Mouse (Mus musculus) cerebellum, adult 2 months (tissue): ENCODE measurements around the gene Mymx. TPM values are rescaled to one million over a fixed set of nuclear protein-coding genes. Genes with fewer than 3 reads are reported as not detected.
A peak's percentile ranks its signal among the peaks of the same experiment; 100 is the strongest.

Experiments used
- DNase-seq, 2 experiments: peaks; one replicate each; pipeline ENCODE4 v3.0.0; 2021
- H3K27ac ChIP-seq: fragments of 200-500 bp; 2 replicates; pipeline ENCODE4 v1.5.1; 2012; ENCODE audit warnings: low read length, control low read depth, inconsistent platforms; ENCODE audit not compliant: insufficient read depth
- H3K27me3 ChIP-seq: fragments of 200-500 bp; 2 replicates; pipeline ENCODE4 v1.6.1; 2012; ENCODE audit warnings: inconsistent platforms, mild to moderate bottlenecking, low read length, moderate library complexity; ENCODE audit not compliant: control insufficient read depth, insufficient read depth
- H3K4me1 ChIP-seq: fragments of 200-500 bp; 2 replicates; pipeline ENCODE4 v1.6.1; 2011; ENCODE audit warnings: low read length; ENCODE audit not compliant: control insufficient read depth, insufficient read depth
- H3K4me3 ChIP-seq: fragments of 200-500 bp; replicated peaks from 2 replicates; pipeline ENCODE3; 2011; ENCODE audit warnings: mild to moderate bottlenecking, low read depth, low read length, control low read depth; ENCODE audit not compliant: insufficient read depth
- CTCF ChIP-seq: fragments of 200-500 bp; IDR thresholded peaks from 2 replicates; pipeline ENCODE4 v1.5.1; 2011; ENCODE audit warnings: low read depth, mild to moderate bottlenecking, control low read depth, low read length, moderate library complexity, borderline replicate concordance; ENCODE audit not compliant: insufficient read depth
- POLR2A ChIP-seq: fragments of 200-500 bp; IDR thresholded peaks from 2 replicates; pipeline ENCODE4 v1.6.1; 2011; ENCODE audit warnings: low read length, control low read depth, borderline replicate concordance; ENCODE audit not compliant: insufficient read depth
- WGBS: fragments of 180-500 bp; shearing (Covaris S2); methylation state at CpG from one replicate; pipeline ENCODE4 v1.1.7; 2018; 5-methylcytosine and 5-hydroxymethylcytosine counted together
- polyA plus RNA-seq: library from polyadenylated mRNA; depleted of rRNA; stranded (reverse); fragments of >200 nt; gene quantifications from 2 replicates; pipeline ENCODE4 v1.2.3, GENCODE M21; 2012

Mymx gene
- polyA plus RNA-seq, 1 experiment, result not detected

DNA sequence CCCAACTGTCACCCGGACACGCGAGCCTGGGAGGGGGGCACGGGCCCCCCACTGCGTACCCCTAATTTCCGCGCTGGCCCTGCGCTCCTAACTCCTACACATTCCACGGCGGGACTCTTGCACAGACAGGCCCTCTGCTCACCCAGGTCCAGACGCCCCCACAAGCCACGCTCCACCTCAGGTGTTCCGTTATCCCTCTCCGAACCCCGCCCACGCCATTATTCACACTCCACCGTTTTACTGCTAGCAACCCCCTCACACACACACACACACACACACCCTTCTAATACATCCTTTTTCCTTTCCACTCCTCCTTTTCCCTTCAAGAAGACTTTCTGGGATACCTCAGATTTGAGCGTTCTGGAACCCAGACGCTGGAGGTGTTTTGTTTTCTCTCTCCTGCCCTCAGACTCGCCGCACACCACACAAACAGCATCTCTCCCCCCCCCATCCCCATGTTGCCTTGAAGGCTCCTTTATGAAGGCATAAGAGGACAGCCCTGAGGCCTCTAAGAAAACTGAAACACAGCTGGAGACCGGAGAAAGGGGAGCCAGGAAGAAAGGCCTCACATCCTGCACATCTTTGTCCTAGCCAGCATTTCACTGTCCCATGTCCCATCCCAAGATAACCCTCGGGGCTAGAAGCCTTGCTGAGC lies 6.0 kb downstream of the Mymx start:
- 9% methylated on average over 23 of the region's 23 CpGs for WGBS

DNA sequence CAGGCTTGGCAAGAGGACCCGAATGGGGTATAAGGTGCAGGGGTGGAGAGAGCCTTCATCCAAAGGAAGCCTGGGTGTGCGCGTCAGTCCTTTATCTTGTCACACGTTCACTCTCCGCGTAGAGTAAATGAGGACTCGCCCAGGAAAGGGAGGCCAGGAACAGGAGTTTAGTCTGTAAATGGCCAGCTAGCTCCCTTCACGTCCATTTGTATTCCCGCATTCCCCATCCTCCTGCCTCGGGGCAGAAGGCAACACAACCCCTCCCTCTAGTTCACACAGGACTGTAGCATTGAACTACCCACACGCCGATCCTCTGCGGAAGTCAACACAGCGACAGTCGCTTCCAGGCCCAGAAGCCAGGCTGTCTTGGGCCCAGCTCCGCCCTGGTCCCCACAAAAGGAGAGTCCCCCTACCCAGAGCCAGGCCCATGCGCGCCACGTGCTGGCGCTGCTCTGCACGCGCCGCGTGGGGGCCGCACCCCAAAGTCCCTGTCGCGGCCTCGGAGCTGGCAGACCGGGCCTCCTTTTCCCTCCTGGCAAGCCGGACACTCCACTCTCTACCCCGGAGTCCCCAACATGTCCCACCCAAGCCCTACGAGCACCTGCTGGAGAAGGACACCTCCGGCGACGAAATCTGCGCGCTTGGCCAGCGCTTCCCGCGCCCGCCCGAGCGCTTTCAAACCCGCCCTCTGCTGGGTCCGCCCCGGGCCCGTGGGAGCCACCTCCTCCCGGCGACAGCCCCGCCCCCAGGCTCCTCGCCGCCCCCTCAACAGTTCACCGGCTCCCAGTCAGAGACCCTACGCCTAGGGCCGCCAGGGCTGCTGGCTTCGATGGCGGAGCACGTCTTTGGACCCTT lies 6.8 kb downstream of the Mymx start:
- Histone ChIP-seq H3K27ac (peak overlapping the region; percentile 63), H3K27me3 (no peaks in the 10 kb centered on the region), H3K4me1 (peaks cover 47% of the 10 kb centered on the region), H3K4me3 (peak overlapping the region; percentile 76)
- DNase-seq, result peak; percentile 76 to 79
- TF ChIP-seq CTCF, result no peak
- peak; percentile 32; the same call in 1 of the 2 replicates for TF ChIP-seq POLR2A
- WGBS, result 4% methylated on average over 57 of the region's 58 CpGs

More for the DNA sequence above, 6.0 kb downstream of the Mymx start:
- TF ChIP-seq CTCF (no peak), POLR2A (no peak)
- no peak for DNase-seq
- Histone ChIP-seq H3K27ac (peak overlapping the region; percentile 63), H3K4me1 (peaks cover 43% of the 10 kb centered on the region), H3K4me3 (peak overlapping the region; percentile 76), H3K27me3 (no peaks in the 10 kb centered on the region)

DNA sequence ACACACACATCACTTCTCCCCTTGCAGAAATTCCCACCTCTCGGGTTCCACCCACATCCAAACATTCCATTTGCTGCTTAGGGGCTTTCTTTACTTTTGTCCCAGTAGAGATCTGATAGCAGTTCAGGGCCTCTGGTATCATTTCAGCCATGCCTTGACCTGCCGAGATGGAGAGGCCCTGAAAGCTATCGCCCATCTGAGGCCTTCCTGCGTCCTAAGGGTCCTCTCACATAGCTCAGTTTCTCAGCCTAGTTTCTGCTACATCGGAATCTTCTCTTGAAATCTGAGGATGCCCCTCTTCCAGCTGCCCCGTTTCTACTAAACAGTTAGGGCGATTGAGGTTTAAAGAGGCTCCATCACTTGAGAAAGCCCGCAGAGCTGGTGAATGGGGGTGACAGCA lies 7.7 kb downstream of the Mymx start:
- TF ChIP-seq POLR2A, result no peak
- no peak for TF ChIP-seq CTCF
- Histone ChIP-seq H3K4me3 (no peak overlapping the region), H3K27me3 (no peaks in the 10 kb centered on the region), H3K4me1 (peaks cover 55% of the 10 kb centered on the region), H3K27ac (no peak overlapping the region)
- 64% methylated on average over 8 of the region's 8 CpGs for WGBS
- peak in 1 of 2 experiments; percentile 15 for DNase-seq

DNA sequence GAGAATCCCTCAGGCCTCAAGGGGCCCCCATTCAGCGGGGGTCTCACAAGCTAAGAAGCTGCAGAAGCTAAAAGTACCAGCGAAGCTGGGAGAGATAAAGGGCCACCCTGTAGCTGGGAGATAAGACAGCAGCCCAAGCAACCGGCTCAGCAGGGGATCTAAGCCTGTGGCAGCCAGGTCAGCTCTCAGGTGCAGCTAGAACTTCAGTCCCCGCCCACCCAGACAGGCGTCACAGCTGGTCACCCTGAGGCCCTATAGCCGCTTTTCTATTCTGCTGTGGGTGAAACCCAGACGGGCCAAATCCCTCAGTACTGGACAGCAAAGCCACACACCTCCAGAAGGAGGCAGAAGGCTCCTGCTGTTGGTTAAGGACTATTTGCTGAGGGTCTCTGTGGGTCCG lies 8.4 kb downstream of the Mymx start:
- 43% methylated on average over 8 of the region's 8 CpGs for WGBS
- Histone ChIP-seq H3K4me1 (peaks cover 61% of the 10 kb centered on the region), H3K27ac (no peak overlapping the region), H3K4me3 (no peak overlapping the region), H3K27me3 (no peaks in the 10 kb centered on the region)
- DNase-seq, result peak in 1 of 2 experiments; percentile 23
- TF ChIP-seq CTCF (no peak), POLR2A (no peak)

DNA sequence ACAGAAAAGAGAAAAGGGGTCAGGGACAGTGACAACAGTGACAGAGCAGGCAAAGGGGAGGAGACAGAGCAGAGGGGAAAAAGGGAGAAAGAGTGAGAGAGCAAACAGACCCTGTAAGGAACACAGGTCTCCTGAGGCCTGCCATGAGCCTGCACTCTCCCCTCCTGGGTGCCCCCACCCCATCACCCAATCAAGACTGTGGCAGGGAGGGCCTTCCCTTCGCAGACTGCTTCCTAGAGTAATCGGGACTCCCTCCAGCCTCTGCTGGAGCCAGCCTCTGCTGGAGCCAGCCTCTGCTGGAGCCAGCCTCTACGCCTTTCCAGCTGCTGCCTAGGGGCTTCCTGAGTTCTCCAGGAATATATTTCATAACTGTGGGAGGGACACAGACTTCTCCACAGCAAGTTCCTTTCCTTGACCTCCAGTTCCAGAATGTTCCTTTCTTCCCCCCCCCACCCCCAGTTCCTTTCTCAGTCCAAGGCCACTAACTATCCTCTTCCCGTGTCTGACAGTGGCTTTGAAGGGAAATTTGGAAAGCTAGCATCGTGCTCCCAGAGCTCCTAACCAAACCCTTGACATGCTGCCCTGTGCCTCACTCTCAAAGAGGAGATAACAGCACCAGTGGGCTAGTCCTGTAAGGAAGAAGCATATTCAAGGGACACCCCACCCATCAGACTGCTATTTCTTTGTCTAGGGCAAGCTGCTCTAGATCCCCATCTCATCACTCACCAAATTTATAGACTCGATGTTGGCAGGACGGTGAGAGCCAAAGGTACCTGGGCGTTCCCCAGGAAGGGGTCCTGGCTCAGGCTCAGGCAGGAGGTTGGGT lies 9.1 kb downstream of the Mymx start:
- WGBS, result 30% methylated on average over 8 of the region's 8 CpGs
- DNase-seq, result peak in 1 of 2 experiments; percentile 62
- Histone ChIP-seq H3K27ac (peak overlapping the region; percentile 88), H3K27me3 (no peaks in the 10 kb centered on the region), H3K4me1 (peaks cover 62% of the 10 kb centered on the region), H3K4me3 (peak overlapping the region; percentile 19)
- TF ChIP-seq POLR2A, result no peak
- TF ChIP-seq CTCF, result no peak

DNA sequence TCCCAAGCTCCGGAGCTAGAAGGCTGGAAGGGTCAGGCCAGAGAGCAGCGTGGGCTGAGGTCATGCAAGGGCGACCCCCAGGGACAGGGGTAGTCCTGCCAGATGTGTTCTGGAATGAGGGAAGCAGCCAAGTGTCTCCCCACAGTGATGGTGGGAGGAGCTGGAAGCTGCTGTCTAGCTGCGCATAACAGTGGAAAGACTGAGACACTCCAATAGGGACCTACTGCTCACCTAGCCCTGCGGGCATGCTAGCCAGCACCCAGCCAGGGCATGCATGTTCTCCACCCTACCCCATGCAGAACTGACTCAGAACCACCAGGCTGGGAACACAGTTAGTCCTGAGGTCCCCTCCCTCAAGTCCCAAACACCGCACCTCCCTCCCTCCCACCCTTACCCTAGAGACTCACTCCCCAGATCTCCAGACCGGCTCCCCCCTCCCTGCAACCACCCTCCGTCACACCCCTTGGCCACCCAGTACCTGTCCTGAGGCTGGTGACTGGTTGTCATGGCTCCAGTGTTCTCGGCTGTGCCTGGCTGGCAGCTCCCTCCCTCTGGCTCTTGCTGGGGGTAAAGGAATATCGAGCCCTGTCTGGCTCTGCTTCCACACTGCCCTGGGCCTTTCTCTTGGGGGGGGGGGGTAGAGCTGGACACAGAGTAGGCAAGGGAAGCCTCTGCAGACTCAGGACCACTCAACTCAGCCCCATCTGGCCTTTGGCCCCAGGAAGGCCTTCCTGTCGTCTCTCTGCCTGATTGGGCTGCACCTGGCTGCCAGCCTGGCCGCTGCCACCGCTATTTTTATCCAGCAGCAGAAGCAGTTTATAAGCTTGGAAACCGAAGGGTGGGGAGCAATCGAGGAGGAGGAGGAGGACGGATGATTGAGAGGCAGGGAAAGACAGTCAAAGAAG lies 9.9 kb downstream of the Mymx start:
- H3K27me3 ChIP-seq, result no peaks in the 10 kb centered on the region
- TF ChIP-seq CTCF, result no peak
- no peak for TF ChIP-seq POLR2A
- H3K27ac ChIP-seq, result peak overlapping the region; percentile 88
- peak; percentile 51 to 59 for DNase-seq
- H3K4me3 ChIP-seq, result peak overlapping the region; percentile 19
- WGBS, result 26% methylated on average over 16 of the region's 16 CpGs
- peaks cover 58% of the 10 kb centered on the region for H3K4me1 ChIP-seq

DNA sequence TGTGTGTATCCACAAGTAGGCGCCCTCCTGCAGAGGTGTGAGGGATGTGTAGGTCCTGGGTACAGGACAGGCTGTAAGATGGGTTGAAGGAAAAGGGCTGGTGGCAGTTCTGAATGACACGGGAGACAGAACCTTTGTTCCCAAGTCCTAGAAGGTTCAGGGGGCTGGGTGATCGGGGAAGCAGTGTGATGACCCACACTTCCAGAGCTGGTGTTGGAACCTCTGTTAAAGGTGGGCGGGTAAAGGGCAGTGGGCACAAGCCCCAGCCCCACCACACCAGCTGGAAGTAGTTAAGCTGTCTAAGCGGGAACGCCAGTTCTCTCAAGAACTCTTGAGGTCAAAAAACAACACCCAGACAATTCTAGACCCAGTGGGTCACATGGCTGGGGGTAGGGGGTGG lies 11.5 kb downstream of the Mymx start:
- TF ChIP-seq POLR2A, result no peak
- 87% methylated on average over 6 of the region's 6 CpGs for WGBS
- peaks cover 52% of the 10 kb centered on the region for H3K4me1 ChIP-seq

More for the DNA sequence above, 11.5 kb downstream of the Mymx start:
- Histone ChIP-seq H3K4me3 (no peak overlapping the region), H3K27me3 (no peaks in the 10 kb centered on the region), H3K27ac (no peak overlapping the region)
- peak in 1 of 2 experiments; percentile 8 for DNase-seq
